Mouse (Mus musculus) spleen, postnatal 10 days (tissue): Measurements from ENCODE around the gene Rab32.
"Not testable (repeated sequence)": the region's sequence is repeated elsewhere in the genome, so short reads cannot be mapped to it uniquely, and the experiment has no call there.

Experiments
- DNase-seq, 2 experiments: peaks; one replicate each; pipeline ENCODE4 v3.0.0; 2021 to 2022; ENCODE audit warnings: low spot score in 2 of 2

Rab32 gene

DNA sequence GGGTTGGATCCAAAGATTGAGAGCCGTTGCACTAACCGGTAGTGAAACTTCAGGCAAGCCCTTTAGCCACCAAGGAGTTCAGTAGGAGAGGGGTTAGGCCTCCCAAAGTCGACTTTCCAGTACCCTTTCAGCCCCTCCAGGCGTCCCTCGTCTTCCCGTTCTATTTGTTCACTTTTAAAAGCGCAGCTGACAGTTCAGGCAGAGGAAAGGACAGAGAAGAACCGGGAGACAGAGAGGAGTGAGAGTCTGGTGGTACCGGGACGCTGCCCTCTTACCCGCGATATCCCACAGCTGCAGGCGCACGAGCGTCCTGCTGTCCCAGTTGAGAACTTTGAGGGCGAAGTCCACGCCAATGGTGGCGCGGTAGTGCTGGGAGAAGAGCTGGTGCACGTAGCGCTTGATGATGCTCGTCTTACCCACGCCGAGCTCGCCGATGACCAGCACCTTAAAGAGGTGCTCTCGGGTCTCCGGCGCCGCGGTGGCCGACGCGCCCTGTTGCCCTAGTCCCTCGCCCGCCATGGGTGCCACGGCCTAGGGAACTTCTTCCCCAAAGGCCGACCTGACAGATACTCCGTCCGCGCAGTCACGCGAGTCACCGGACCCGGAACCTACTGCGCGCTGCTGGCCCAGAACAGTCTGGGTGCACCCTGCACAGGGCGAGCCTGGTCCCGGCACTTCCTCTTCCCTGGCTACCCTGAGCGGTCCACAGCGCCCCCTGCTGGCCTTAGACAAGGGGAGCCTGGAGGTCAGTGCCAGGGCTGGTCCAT is at the start of gene Rab32:
Rab32 (minus strand) TSS at position 696 of the 767 bp plus-strand sequence.
- DNase-seq = peak; percentile 69 to 87

GRCm38 (mm10) chr10:10600771-10601170 is 42.7 kb upstream of the Rab32 start:
- DNase-seq = no peak

GRCm38 (mm10) chr10:10597495-10597894 is 39.4 kb upstream of the Rab32 start:
- not testable (repeated sequence) for DNase-seq

- DNase-seq = no peak
Measured at GRCm38 (mm10) chr10:10580811-10581210, 22.7 kb upstream of the Rab32 start.

DNA sequence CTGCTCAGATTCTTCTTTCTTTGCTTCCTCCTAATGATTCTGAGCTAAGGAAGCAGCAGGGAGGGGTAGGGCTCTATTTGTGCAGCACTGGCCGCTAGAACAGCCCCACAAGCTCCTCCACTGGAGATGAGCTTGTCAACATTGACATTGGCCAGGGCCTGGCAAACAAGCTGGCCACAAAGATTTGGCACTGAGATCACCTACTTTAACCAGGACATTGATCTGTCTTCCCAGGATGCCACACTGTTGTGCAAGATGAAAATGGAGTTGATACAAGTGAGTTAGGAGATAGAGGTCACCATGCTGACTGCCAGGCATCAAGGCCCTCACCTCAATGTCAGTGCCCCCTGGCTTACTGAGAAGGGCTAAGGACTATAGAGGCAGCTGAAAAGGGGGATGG is 21.8 kb upstream of the Rab32 start:
- DNase-seq = no peak

- DNase-seq = no peak
Measured at GRCm38 (mm10) chr10:10558337-10558711, 259 bp upstream of the Rab32 start.

DNA sequence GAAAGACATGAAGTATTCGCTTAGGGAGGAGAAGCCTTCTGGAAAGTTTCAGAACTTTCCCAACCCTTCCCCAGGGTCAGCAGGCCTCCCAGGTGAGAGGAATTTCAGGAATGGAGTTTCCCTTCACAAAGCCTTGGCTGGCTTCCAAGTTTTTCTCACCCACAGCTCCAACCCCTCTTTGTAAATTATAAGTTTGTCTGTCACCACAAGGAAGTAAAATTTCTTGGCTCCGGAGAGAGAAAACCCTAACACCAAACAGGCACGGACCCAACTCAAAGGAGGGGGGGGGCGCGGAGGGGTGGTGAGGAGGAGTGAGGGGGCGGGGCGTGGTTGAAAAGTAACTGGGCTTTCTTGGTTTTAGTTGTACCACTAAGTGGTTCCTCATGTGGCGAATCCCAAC is 980 bp downstream of the Rab32 start:
- peak in 1 of 2 experiments; percentile 41 for DNase-seq

- no peak for DNase-seq
Measured at GRCm38 (mm10) chr10:10555676-10556075, 2.4 kb downstream of the Rab32 start.

- no peak for DNase-seq
Measured at GRCm38 (mm10) chr10:10555221-10555620, 2.8 kb downstream of the Rab32 start.

DNA sequence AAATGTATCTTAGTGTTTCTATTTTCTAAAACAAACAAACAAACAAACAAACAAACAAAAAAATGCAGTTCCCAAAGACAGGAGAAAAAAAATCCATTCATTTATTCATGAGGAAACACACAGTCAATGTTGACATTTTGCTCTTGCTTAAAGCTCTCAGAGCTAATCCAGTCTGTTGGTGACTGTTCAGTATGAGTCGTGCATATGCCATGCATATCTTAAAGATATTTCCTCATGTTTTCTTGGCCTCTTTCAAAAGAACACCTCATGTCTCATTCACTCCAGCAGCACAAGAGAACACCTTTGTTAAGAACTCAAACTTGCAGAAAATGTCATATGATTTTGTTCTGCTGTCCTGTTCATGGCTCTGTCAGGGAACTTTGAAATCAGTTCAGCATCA is 7.9 kb downstream of the Rab32 start:
- DNase-seq = no peak

DNA sequence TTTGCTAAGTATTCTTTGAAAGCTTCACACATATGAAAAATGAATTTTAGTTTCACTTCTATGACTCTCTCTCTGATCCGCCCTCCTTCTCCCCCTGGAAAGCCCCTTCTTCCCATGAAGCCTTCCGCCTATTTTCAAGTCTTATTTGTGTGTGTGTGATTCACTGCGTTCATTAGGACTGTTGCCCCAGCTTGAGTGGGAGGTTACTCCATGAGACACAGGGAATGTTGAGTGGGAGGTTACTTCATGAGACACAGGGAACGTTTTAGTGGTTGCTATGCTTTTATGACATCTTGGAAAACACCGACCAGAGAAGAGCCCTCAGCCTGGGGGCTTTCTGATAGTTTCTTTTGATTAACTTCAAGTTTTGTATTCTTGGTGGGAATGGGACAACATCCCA is 11.4 kb downstream of the Rab32 start:
- DNase-seq = no peak

DNA sequence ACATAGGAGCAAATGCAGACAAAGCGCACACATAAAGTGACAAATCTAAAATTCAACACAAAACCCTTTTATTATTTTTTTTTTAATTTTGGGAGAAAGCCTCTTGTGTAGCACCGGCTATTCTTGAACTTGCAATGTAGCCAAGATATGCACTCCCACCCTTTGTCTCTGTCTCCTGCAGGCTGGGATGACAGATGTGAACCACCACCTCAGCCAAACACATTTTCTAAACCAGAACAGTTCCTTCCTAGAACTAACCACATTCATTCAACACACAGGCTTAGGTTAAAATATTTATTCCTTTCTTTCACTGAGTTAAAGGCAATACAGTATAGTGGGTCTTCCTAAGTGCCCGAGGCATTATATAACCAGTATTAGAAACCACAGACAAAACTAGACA is 13.1 kb downstream of the Rab32 start:
- DNase-seq = no peak
